Mouse (Mus musculus) ovary, adult 10 weeks (tissue): ENCODE results near the gene Serpinb9. TPM values are rescaled to one million over a fixed set of nuclear protein-coding genes. Genes with fewer than 3 reads are reported as not detected.

ENCODE experiments used
- polyA plus RNA-seq: library from polyadenylated mRNA; stranded (reverse); fragments of 350-450 nt; fragmentation: Illumina TruSeq; extraction: RNeasy Lipid Tissue Mini Kit (QIAGEN cat#74804); gene quantifications from one replicate; pipeline ENCODE4 v1.2.3, GENCODE M21; 2014

Serpinb9 gene
- 132 TPM for polyA plus RNA-seq

GRCm38 (mm10) chr13:33002950-33003349 is at the start of gene Serpinb9:
Serpinb9 (plus strand) TSS chr13:33003250.

GRCm38 (mm10) chr13:32964989-32965811 is 37.9 kb upstream of the Serpinb9 start, which contains the start of gene Serpinb6b:
Serpinb6b (plus strand) TSS chr13:32965209.

GRCm38 (mm10) chr13:33027244-33027643 is 24.2 kb downstream of the Serpinb9 start, which contains the start of gene Serpinb9b:
Serpinb9b (plus strand) TSS chr13:33027416.

Other genes with a start within 250 kb of the Serpinb9 start
- 2.2 TPM for gene Mylk4, start 219.3 kb upstream of the Serpinb9 start, polyA plus RNA-seq
- 22.6 TPM for gene Wrnip1, start 201.2 kb upstream of the Serpinb9 start, polyA plus RNA-seq
- gene D930007J09Rik, start 200.4 kb upstream of the Serpinb9 start, polyA plus RNA-seq: not detected
- 168 TPM for gene Serpinb1a, start 152.1 kb upstream of the Serpinb9 start, polyA plus RNA-seq
- gene Serpinb1c, start 105.0 kb upstream of the Serpinb9 start, polyA plus RNA-seq: 0.51 TPM
- 297 TPM for gene Serpinb6b, start 38.0 kb upstream of the Serpinb9 start, polyA plus RNA-seq
- gene Serpinb9b, start 24.2 kb downstream of the Serpinb9 start, polyA plus RNA-seq: 1.6 TPM
- 1.3 TPM for gene Serpinb1b, start 75.3 kb downstream of the Serpinb9 start, polyA plus RNA-seq
- gene Serpinb9c, start 156.5 kb downstream of the Serpinb9 start, polyA plus RNA-seq: not detected
- gene Serpinb9d, start 189.7 kb downstream of the Serpinb9 start, polyA plus RNA-seq: not detected
- gene Serpinb9e, start 246.4 kb downstream of the Serpinb9 start, polyA plus RNA-seq: not detected